Mouse (Mus musculus) spleen, adult 12 weeks (tissue): ENCODE results near the gene Rhog.
"Not testable (repeated sequence)": the region's sequence is repeated elsewhere in the genome, so short reads cannot be mapped to it uniquely, and the experiment has no call there.

Experiments used
- DNase-seq: peaks from one replicate; pipeline ENCODE4 v3.0.0; 2022; ENCODE audit warnings: low spot score

Rhog gene

DNA sequence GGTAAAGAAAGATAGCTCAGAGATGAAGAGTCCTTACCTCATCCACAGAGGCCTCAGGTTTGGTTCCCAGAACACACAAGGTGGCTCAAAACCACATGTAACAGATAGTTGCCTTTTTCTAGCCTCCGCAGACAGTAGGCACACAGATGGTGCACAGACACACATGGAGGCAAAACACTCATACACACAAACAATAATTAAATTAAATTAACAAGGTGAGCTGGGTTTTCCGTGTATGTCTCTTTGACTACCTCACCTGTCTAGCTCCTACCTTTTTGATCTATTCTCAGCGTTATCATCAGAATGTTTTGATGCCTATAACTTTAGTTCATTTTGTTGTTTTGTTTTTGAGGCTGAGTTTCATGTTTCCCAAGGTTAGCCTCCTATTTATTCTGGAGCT lies at the start of gene Rhog:
Gene Rhog, minus strand, starts transcription at position 101 of the 400 bp plus-strand sequence.
- no peak for DNase-seq

DNA sequence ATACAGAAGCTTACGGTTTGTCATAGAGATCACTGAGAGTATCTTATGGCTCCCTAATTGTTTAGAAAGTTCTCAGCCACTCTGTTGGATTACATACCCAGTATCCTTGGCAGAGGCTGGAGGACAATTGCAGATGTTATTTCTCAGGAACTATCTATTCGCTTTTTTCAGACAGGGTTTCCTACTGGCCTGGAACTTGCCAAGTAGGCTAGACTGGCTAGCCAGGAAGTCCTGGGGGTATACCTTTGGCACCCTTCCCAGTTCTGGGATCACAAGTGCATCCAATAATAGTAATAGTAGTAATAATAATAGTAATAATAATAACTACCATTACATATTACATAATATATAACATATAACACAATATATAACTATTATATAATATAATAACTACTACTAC lies 49.7 kb upstream of the Rhog start:
- DNase-seq, result no peak

DNA sequence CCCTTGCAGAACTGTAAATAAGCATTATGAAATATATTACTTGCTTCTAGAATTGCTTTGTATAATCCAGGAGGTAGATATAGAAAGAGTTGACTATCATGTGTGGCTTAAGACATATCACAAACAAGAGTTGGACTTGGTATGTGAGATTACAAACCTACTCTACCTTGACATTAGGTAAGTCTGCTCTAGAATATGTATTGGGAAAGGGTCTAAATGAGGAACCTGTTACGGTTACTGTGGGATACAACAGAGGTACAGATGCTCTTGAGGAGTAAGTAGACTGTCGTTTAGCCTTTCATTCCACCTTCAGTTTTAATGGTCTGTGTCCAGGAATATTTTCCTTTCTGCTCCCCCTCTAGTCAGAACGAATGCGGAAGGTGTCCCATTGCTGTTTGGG lies 46.6 kb upstream of the Rhog start:
- DNase-seq, result no peak

DNA sequence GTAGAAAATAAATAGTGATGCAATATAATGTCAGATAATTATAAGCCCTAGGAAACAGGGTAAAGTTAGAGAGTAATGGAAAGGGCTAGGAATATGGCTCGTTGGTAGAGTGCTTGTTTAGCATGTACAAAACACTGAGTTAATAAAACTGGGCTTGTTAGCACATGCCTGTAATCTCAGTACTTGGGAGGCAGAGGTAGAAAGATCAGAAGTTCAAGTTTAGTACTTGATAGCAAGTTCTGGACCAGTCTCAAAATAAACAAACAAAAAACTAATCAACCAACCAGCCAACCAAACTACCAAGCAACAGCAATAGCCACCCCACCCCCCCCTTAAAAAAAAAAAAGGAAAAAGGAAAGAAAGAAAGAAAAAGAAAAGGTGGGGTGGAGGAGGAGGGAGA lies 44.9 kb upstream of the Rhog start:
- DNase-seq, result no peak

DNA sequence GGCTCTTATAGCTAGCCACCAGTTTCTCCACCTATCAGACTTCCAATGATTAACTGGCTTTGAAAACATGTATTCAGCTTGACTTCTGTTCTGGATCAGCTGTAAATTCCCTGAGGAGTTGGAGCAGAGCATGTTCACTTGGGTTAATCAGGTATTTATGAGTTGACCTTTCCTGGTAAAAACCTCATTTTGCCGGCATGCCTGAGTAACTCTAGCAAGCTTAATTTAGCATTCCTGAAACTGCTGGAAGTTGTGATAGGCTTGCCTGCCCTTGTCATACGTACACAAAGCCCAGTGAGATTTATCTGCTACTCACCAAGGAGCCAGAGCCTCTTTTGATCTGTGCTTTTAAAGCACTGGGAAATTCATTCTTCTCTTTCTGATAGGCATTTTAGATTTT lies 37.4 kb upstream of the Rhog start:
- DNase-seq, result no peak

DNA sequence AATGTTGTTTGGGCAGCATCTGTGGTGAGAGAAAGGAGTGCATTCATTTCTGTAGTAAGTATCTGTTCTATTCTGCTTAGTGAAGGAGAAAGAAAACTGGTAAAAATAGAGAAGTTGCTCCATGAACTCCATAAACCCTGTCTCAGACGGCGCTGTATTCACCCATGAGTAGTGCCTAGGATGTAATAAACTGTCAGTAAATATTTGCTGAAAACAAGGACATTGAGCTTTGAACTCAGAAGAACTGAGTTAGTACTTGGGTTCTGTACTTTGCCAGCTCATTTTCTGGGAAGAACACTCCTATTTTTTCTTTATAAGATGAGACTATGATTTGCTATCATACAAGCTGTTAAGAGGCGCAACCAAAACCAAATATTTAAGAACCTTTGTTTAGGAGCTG lies 36.4 kb upstream of the Rhog start:
- no peak for DNase-seq

DNA sequence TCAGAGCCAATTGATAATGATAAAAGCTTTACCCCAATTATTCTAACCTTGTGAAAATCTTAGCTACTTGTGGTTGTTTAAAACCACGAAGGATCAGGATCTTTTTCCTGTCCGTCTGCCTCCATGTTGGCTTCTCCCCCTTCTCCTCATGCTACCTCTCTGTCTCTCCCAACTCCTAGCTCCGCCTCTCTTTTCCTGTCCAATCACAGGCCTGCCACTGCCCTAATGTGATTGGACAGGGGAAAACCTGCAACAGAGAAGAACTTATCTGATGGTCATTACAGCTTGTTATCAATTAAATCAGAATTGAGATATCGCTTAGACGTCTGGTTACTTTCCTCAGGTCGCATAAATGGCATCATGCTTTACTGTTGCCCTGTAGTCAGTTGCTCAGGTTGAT lies 33.6 kb upstream of the Rhog start:
- no peak for DNase-seq

DNA sequence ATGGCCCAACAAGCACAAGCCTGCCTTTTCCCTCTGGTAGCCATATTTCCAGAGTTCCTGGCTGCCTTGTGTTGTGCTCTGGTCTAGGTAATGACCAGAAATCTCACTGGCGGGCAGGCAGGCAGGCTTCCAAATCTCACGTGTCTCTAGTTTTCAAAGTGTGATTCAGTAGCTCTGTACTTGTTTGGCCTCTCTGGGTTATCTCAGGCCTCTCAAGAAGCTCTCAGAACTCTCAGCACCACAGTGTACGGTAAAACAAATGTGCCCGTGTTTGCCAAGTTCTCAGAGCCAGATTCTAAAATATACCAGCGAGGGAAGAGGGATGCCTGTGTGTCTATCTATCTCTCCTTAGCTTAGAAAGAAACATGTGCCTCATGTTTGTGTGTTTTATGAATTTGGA lies 26.4 kb upstream of the Rhog start:
- no peak for DNase-seq

DNA sequence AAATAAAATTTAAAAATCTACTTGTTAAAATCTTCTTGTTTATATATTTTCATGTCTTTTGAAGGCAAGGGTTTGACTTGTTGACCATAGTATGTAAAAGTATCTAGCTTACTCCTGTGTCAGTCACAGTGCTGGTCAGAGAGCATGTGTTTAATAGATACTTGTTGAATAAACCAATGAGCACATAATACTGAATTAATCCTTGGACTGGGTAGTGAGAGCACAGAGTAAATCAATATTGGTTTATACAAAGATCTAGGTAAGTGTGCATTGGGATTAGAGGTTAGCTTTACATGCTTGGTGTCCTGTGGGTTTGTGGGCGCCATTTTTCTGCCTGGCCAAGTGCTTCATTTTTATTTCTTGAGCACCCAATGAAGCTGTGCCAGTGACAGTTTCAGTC lies 25.5 kb upstream of the Rhog start:
- no peak for DNase-seq

DNA sequence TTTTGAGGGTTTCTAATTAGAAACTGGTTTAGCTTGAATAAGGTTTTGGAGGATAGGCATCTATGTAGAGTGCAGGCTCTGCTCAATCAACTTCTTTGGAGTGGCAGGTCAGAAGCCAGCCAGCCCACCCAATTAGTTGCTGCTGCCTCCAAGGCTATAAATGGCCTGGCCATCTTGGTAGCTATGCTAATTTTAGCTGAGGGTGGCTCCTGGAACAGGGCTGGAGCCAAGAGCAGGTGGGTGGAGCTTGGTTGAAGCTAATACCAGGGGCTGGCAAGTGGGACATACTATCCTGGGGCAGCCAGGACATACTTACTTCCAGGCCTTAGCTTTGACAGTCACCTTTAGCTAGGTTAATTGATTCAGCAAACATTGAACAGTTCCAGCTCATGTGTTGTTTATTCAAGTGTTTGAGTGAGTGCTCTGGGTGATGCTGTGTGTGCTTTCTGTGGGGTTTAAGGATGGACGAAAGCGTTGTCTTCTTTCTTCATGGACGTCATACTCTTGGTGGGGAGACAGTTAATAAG lies 16.6 kb upstream of the Rhog start:
- DNase-seq, result no peak

DNA sequence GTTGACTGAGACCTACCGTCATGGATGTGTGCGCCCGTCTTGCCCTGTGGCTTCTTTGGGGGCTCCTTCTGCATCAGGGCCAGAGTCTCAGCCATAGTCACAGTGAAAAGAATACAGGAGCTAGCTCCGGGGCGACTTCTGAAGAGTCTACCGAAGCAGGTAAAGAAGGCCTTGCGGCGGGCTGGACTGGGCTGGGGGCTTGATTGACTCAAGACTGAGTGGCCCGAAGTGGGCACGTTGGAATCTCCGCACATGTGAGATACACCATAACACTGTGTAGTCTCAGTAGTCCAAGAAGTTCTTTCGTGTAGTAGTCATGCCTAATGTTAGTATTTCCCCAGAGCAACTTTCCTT lies 12.5 kb upstream of the Rhog start:
- DNase-seq, result no peak

DNA sequence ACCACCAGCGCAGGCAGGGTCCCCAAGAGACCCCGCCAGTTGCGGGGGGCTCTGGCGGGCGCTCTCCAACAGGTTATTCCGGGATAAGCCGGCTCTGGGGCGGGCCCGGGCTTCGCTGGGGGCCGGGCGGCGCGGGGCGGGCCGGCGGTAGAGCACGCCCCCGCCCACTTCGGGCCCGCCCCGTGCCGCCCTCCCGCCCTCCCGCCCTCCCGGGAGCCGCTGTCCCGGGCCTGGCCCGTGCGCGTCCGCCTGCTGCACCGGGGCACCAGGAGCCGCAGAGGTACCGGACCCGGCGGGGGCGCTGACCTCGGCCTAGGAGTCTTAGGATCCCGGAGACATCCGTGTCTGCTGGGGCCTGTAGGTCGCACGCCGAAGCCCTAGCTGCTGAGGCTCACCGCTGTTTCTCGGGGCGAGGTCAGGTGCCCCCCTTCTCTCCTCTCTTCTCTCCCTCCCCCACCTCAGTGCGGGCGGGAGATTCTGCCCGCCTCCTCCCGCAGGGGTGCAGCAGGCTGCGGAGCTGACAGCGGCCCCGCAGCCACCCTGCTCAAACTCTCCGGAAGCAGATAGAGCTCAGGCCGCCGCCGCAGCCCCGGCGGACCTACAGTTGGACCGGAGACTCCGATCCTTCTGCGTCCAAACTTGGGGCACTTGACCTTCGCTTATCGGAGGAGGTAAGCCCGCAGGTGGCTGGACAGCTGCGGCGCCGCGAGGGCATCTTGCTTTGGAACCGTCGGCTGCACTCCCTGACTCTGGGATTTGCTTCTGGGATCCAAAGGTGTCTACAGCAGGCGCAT lies 11.9 kb upstream of the Rhog start, which contains the start of gene Stim1:
Gene Stim1, plus strand, starts transcription at position 206 of the 794 bp plus-strand sequence.
- peak; percentile 71 for DNase-seq

DNA sequence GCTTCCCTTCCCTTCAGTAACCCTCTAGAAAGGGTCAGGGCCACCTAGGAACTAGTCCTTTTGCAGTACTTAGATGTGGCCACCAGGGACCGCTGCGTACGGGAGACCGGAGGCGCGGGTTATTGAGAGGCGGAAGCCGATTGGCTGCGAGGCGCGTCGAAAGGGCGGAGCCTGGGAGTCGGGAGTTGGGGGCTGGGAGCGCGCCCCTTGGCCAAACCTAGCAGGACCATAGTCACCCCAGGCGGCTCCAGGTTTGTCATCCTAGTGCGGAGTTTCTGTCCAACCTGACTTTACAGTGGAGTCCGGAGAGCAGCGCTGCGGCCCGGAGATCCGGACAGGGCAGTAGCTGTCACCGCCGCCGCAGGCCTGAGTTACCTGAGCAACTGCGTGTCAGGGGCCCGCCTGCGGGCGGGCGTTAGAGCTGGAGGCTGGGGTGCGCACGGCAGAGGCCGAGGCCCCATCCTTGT lies 11.3 kb upstream of the Rhog start:
- peak; percentile 95 for DNase-seq

DNA sequence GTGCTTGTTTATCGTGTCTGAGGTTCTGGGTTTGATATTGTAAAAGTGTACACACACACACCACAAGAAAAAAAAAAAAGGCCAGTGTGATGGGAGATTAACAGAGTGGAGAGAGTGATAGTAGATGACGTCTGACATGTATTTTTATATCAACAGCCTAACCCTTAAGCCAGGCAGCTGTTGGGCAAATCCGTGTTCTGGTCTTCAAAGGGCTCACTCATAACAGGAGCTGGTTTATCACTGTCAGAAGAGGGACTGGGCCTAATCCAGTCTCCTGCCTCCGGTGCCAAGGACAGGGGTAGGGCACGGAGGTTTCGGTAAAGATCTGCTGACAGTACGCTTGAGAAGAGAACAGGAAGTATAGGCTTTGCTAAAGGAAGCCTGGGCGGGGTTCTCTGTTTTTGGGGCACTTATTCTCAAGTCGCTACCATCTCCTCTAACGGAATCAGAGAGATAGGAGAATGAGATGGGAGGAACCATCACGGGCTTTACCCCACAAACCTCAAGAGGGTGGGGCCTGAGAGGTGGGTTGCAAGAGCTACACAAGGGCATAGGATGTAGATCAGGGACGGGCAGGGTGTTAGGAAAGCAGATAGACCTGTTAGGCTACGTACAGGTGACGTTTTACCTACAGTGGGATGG lies 10.7 kb upstream of the Rhog start:
- peak; percentile 74 for DNase-seq

DNA sequence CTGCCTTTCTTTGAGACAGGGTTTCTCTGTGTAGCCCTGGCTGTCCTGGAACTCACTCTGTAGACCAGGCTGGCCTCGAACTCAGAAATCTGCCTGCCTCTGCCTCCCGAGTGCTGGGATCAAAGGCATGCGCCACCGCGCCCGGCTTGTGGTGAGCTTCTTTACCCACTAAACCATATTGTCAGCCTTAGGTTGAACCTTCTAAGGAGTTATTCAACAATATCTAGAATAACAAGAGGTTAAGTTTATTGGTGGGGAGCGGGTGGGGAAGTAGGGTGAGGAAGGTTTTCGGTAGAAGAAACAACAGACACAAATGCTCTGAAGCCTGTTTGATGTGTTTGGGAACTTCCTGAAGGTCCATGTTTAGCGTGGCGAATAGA lies 10.2 kb upstream of the Rhog start:
- not testable (repeated sequence) for DNase-seq

DNA sequence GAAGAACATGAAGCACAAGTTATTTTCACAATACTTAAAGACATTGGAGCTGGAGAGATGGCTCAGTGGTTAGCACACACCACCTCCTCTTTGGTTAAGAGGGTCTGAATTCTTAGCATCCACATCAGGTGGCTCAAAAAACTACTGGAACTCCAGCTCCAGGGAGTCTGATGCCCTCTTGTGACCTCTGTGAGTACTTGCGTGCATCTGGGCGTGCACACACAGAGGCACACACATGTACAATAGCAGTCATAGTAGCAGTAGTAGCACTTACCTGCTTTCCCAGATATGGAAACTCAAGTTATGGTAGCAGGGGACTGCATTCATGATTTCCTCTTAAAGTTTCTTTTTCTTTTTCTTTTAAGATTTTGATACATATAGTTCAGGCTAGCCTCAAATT lies 7.2 kb upstream of the Rhog start:
- DNase-seq, result no peak

DNA sequence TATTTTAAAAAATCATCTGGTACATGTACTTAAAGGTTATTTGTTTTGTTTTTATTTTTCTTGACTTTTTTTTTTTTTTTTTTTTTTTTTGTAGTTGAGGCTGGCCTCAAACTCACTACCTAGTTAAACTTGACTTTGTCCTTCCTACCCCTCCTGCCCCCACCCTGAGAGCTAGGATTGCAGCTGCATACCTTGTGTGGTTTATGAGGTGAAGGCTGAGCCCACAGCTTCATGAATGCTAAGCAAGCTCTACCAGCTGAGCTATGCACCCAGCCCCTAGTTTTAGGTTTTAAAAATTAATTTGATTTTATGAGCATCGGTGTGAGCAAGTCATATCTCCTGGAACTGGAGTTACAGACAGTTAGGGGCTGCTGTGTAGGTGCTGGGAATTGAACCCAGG lies 4.7 kb upstream of the Rhog start:
- DNase-seq, result no peak

DNA sequence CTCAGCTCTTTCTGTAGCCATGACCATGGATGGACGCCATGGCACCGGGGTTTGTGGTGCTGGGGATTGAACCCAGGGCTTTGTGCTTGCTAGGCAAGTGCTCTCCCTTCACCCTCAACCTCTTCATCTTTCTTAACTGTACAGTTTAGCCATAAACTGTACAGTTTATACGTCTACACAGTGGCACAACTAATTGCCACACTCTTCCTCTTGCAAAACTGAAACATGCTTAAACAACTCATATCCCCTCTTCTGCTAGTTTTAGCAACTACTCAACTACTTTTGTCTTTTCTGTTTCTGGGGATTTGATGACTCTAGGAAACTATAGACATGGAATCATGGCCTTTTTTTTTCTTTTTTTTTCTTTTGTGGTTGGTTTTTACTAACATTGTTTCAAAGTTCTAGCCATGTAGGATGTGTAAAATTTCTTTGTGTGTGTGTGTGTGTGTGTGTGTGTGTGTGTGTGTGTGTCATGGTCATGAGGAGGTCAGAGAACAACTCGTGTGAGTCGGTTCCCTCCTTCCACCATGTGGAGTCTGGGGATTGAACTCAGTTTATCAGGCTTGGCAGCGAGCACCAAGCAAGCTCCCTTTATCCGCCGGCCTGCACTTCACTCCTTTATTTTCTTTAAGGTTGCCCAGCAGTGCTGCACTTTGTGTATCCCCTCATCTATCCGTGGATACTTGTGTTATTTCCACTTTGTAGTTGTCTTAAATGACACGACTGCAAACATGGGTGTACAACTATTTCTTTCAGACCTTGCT lies 4.0 kb upstream of the Rhog start:
- DNase-seq, result no peak

DNA sequence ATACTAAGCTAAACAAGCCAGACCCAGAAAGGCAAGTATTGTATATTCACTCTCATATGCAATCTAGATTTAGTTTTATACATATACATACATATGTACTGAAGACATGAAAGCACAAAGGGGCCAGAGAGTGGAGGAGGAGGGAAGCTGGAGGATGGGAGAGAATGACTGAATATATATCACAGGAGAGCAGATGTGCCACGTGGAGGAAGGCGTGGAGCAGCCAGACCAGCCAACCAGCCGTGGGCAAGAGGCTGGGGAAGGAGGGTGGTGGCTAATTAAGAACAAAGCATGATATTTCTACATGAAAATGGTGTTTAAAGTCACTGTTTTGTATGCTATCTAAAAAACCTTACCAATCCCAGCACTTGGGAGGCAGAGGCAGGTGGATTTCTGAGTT lies 2.9 kb upstream of the Rhog start:
- DNase-seq, result no peak

DNA sequence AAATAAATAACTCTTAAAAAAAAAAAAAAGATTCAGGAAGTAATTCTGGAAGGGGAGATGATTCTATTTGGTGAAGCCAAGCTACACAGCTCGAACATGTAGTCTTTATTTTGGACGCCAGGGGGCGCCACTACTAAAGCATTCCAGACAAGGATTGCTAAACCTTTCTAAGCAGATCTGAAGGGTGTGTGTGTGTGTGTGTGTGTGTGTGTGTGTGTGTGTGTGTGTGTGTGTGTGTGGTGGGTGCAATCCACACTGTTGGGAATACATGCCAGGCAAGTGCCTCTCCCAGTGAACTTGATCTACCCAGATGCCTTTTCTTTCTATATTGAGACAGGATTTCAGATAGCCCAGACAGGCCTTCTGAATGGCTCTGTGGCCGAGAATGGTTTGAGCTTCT lies 2.3 kb upstream of the Rhog start:
- DNase-seq, result peak; percentile 79

DNA sequence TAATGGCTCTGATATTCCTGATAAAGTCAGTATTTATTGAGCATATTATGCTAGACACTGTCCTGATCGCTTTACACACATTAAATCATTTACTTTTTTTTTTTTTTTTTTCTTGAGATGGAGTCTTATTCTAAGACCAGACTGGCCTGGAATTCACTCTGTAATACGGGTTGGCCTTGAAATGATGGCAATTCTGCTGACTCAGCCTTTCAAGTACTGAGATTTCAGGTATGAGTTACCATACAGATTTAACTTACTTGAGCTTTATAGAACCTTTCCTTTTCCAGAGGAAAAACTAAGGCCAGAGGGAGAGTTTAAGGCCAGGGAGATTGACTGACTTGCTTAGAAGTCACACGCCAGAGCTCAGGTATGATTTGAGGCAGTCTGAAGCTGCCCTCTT lies 782 bp upstream of the Rhog start:
- DNase-seq, result no peak

DNA sequence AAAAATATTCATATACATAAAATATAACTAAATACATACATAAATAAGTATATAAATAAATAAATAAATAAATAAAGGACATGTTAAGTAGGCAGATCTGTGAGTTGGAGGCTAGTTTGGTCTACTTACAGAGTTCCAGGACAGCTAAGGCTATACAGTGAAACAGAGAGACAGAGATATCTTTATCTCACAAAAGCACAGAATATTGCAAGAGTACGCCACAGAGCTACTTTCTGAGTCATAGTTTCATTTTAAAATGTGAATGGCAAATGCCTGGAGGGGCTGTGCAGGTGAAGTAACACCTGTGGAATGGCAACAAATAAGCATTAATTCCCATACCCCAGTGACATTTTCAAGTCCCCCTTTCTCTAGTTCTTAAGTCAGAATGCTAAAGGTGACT lies 2.2 kb downstream of the Rhog start:
- no peak for DNase-seq
